Mouse (Mus musculus) bone marrow macrophage, adult 2 months (primary cell): ENCODE measurements around the gene Oscar.

Source experiments
- CTCF ChIP-seq: IDR thresholded peaks from 2 replicates; pipeline ENCODE4 v1.5.1; 2012; ENCODE audit warnings: low read depth, mild to moderate bottlenecking, low read length, moderate library complexity
- POLR2A ChIP-seq: IDR thresholded peaks from 2 replicates; pipeline ENCODE4 v1.6.1; 2012; ENCODE audit warnings: mild to moderate bottlenecking, low read depth, low read length, borderline replicate concordance

GRCm38 (mm10) chr7:3578196-3578595 is 37.8 kb downstream of the Oscar start:
- TF ChIP-seq CTCF (no peak), POLR2A (no peak)
